In the genomic region with DNA sequence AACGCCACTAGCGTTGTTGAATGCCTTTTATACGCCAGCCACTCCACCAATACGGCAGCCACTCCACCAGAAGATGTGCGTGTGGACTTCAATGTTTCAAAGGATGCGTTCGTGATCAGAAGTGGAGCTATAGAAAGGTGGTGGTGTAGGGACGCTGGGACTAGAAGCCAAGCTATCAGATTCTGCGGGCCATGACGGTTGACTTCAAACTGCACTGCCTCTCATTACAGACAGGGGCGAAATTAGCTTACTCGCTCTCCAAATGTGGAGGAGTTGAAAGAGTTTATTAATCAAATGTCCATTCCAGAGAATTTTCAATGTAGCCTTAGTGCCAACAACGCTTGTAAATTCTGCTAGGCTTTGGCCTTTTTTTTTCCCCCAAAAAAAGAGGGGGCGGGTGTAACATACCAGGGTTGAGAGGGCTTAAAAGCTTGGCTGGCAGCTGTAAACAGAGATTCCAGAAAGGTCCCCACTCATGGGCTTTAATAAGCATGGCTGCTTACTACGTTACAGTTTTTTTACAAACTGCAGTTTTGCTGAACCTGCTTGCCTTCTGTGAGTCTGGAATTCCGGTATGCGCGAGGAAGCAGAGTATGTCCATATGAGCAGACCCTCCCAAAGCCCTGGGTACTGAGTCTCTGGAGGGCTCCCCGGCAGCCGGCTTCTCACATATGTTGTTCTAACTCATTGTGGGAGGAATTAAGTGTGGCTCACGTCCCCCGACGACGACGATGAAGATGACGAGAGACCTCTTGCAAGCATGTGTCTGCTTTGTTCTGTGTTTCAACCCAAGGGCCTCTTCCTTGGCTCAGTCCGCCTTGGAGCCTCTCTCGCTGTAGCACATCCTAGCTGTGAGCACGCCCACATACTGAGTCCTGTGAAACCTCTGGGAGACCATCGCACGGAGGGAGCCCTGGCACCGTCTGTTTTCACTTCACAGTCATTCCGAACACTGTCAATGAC, we compare ENCODE assay signal across 8 mouse cellular contexts.
DNase-seq lines count a peak whose midpoint lies in the region; ATAC-seq lines count a peak whose summit lies in the region.

No protein-coding gene starts in this region.

- intact Hi-C loops in gastrocnemius, postnatal 14 days (cut with DNase I; ENCODE audit: low total_unique reads), result no loop called here

- DNase-seq in intestine, embryonic 14.5 days (ENCODE audit: low spot score), result peak; percentile 53
- peak; percentile 49 for DNase-seq in R1 (ENCODE audit: low read depth, low spot score)
- DNase-seq in gastrocnemius, postnatal 14 days, result peak; percentile 58
- DNase-seq in left cerebral cortex, adult 18-20 months (ENCODE audit: low spot score in 2 of 2), result peak; percentile 31 to 50
- peak; percentile 48 for DNase-seq in right cerebral cortex, postnatal 25 days
- DNase-seq in cerebellum, adult 9-10 months, result no peak

- no peaks in the 10 kb centered on the region for H3K9me3 ChIP-seq in intestine, embryonic 14.5 days (ENCODE audit: control insufficient read depth, low read length)
- H3K9me3 ChIP-seq in intestine, embryonic 15.5 days, result no peaks in the 10 kb centered on the region

- no peak overlapping the region for H3K9ac ChIP-seq in intestine, embryonic 14.5 days (ENCODE audit: low read length)
- H3K9ac ChIP-seq in intestine, embryonic 15.5 days, result no peak overlapping the region

- H3K4me1 ChIP-seq in intestine, embryonic 14.5 days (replicated peaks; ENCODE audit: control insufficient read depth, insufficient read depth, low read length), result no peaks in the 10 kb centered on the region
- H3K4me1 ChIP-seq in intestine, embryonic 15.5 days (replicated peaks), result no peaks in the 10 kb centered on the region

- no peak overlapping the region for H3K4me3 ChIP-seq in intestine, embryonic 14.5 days (ENCODE audit: low read depth, low read length)
- no peak overlapping the region for H3K4me3 ChIP-seq in intestine, embryonic 15.5 days (replicated peaks)

- H3K4me2 ChIP-seq in intestine, embryonic 14.5 days (ENCODE audit: low read length), result no peak overlapping the region
- H3K4me2 ChIP-seq in intestine, embryonic 15.5 days (replicated peaks), result no peak overlapping the region; the same call in 1 of the 2 replicates

- H3K27me3 ChIP-seq in intestine, embryonic 14.5 days (replicated peaks; ENCODE audit: control insufficient read depth, insufficient read depth, low read length), result no peaks in the 10 kb centered on the region
- H3K27me3 ChIP-seq in intestine, embryonic 15.5 days (replicated peaks), result no peaks in the 10 kb centered on the region

- no peaks in the 10 kb centered on the region for H3K36me3 ChIP-seq in intestine, embryonic 14.5 days (ENCODE audit: control insufficient read depth, insufficient read depth, low read length)
- no peaks in the 10 kb centered on the region for H3K36me3 ChIP-seq in intestine, embryonic 15.5 days

- ATAC-seq in intestine, embryonic 14.5 days (replicated peaks; ENCODE audit: low FRiP score, low TSS enrichment, low read depth), result 0 out of 2 replicates have a peak, but pooled peaks have one; percentile 50
- no peak for ATAC-seq in intestine, embryonic 15.5 days
- ATAC-seq in activated CD4-positive, CD25-positive, alpha-beta regulatory T cell, adult 4 months, result no peak

- no peak overlapping the region for H3K27ac ChIP-seq in intestine, embryonic 14.5 days (ENCODE audit: low read depth)
- no peak overlapping the region for H3K27ac ChIP-seq in intestine, embryonic 15.5 days

- 75% methylated on average over 33 of the region's 33 CpGs for WGBS in intestine, embryonic 14.5 days
- 76% methylated on average over 33 of the region's 33 CpGs for WGBS in intestine, embryonic 15.5 days
